Mouse (Mus musculus) left cerebral cortex, postnatal 4 days (tissue): ENCODE results near the gene Fgf8. TPM values are rescaled to one million over a fixed set of nuclear protein-coding genes. Genes with fewer than 3 reads are reported as not detected.

Experiments used
- DNase-seq: peaks from one replicate; pipeline ENCODE4 v3.0.0-alpha.2; 2022
- intact Hi-C: fragments of 180-260 bp; cut with DNase I; formaldehyde crosslinking; loops from one replicate; pipeline ENCODE4 v1.15.1; 2025
- total RNA-seq, 2 experiments: library from RNA; stranded (reverse); gene quantifications; 2 replicates each; pipeline ENCODE4 v1.2.3; 2021

The Fgf8 gene
- total RNA-seq, 2 experiments from 2014 or later: not detected

DNA sequence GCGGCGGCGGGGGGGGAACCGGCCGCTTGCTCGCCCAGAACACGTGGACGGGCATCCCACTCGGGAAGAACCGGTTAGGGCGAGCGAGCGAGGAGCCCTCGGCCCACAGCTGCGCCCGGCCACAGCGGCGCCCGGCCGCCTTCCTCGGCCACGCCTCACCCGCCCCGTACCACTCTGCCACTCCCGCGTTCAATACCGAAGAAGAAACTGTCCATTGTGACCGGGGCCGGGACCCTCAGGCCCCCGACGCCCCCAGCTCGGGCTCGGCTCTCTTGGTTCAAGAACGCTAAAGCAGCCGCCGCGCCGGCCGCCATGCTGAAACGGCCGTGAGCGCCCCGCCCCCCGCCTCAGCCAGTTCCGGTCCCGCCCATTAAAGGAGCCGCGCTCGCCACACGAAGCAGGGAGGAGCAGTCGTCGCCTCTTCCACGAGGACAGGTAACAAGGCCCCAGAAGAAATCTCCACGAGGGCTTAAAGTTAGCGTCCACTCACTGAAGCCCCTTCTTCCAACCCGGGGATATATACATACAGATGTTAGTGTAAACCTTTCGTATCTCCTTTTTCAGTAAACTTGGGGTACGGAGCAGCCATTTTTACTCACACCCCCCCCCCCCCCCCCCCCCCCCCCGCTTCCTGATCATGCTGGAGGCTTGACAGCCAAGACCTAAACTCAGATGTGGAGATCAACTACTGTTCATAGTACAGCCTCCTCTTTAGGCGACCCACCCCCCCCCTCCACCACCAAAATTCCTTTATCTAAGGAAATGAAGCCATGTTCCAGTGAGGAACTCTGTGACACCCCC is 6.7 kb upstream of the Fgf8 start, which contains the start of gene Npm3:
Gene Npm3, minus strand, starts transcription at position 349 of the 801 bp plus-strand sequence.
- intact Hi-C loops: loop anchor here (5.0 kb wide), 2 partner anchors 172 to 527 kb away; no protein-coding TSS in a partner anchor
- peak; percentile 90 for DNase-seq

DNA sequence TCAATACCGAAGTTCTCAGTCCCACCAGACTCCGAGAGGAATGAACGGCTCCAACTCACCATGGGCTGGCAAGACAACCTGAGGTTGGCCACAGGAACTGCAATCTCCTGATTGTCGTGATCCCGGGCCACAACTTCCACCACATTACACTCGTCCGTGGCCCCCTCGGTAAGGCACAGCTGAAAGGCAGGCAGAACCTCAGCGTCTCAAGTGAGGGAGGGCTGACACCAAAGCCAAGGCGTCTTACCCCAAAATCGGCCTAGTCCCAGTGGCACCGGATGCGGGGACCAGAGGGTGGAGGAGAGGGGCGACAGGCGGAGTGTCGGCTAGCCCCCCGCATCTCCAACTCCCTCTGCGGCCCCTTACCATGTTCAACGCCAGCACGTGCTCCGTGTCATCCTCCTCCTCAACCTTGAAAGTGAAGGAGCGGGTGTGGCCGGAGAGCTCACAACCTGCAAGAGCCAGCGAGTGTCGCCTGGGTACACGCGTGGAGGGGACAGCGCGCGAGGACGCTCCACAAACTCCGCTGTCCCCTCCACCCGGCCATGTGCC is 6.1 kb upstream of the Fgf8 start:
- DNase-seq: no peak
- intact Hi-C loops: loop anchor here (5.0 kb wide), 2 partner anchors 171 to 526 kb away; no protein-coding TSS in a partner anchor

DNA sequence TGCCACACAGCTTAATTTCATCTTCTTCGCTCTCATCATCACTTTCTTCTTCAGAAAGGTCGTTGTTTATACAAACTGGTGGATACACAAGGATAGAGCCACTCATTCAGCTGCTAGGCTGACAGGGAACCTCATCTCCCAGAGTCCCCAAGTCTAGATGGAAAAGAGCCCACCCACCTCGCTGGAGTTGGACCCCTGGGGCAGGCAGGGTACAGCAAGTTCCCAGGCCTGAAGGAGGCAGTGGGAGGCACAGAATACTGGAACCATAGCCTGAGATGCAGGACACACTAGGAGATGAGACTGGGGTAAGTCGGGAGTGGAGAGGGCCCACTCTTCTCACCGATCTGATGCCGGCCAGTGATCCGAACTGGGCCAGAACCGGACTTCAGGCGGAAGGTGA is 5.5 kb upstream of the Fgf8 start:
- intact Hi-C loops: loop anchor here (5.0 kb wide), 2 partner anchors 171 to 526 kb away; no protein-coding TSS in a partner anchor

DNA sequence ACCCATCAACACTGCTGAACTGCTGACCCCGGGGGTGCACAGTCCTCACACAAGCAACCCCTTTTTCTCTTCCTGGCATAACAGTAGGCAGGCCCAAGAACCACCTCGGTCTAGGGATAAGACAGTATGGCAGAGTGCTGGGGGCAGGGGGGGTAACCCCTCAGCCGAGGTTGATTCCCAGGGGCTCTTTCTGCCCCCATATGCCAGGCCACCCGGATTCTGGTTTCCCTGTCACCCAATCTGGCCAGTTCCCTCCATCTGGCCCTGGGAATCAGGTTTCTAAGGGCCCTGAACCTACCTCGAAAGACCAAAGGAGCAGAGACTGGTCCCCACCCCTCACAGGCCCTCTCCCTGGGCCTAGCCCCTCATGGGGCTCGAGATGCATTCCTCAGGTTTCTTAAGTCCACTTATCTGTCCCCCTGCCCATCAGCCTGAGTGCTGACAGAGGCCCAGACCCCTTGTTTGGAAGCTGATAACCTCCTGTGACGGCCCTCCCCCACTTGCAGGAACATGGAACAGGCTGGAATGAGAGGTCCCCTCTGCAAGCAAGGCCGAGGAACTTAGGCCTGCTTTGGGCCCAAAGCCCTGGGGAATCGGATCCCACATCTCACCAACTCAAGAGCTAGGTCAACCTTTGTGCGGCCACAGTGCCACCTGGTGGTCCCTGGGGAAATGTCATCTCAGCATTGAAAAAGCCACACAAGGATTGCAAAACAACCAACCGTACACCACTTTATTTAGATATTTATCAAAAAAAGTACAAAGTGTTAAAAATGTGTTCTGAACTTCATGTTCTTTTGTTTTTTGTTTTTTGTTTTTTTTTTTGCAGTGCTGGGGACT is 4.5 kb upstream of the Fgf8 start:
- intact Hi-C loops: loop anchor here (5.0 kb wide), 2 partner anchors 170 to 525 kb away; no protein-coding TSS in a partner anchor

More for the DNA sequence above, 5.5 kb upstream of the Fgf8 start:
- DNase-seq: no peak

DNA sequence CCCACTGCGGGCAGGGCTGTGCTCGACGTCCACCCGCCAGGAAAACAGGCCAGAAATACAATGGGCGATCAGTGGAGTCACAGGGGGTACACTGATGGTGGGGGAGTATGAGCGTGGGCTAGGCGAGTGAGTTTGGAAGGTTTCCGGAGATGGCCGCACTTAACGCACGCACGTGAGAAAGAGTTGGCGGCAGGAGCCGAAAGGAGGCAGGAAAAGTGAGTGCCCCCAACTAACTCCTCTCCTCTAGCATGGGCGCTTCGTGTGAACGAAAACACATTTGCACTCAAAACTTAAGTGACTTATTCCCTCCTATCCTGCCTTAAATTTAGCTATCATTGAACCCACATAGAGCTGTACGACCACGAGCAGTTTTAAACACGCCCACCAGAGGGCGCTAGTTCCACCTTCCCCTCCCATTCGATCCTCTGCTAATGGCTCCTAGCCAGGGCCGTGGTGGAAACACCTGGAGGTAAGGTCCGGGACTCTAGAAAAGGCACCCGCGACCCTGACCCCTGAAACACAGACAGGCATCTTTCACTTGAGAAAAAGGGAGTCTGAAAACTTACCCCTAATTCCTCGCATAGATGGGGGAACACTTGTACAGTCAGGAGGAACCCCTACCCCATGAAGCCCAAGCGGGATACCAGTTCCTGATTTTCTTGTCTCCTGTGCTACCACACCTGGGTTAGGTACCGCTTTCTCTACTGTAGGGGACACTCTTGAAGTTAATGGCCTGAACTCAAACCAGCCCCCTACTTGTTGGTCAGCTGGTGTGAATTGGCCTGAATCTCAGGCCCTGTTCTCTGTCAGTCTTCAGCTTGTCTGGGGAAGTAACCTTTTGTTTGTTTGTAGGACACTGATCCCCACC is 3.7 kb upstream of the Fgf8 start:
- DNase-seq: peak; percentile 83
- intact Hi-C loops: loop anchor here (5.0 kb wide), 2 partner anchors 169 to 524 kb away; no protein-coding TSS in a partner anchor

More for the DNA sequence above, 4.5 kb upstream of the Fgf8 start:
- DNase-seq: peak; percentile 89

DNA sequence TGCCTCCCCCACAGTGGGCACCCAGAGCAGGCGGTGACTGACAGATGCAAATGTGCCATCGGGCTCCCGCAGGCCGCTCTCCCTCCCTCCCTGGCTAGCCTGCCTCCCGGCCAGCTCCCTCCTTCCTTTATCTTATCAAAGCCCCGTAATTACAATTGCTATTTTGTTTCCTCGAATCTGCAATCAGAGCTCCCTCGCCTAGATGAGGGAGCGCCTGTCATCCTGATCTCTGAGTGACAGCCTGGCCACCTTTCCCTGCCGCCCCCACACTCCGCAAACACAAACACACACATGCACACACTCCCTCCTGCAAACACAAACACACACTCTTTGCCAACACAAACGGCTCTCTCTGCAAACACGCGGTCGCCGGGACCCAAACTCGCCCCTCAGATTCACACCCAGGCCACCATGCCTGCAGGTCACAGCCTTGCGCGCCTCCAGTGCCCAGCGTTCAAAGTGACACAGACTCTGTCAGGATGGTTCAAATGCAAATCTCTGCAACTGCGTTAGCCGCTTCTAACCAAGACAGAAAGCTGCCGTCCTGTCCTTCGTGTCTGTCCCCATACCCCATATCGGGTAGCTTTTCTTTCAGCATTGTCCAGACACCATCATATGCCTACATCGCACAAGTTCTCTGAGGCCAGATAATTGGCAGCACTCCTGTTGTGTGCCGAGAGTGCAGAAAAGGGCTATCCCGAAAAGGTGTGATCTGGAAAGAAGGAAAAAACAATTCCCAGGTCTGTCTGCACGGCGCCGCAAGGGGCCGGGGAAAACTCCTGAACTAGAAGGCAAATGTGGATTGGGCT is 2.8 kb upstream of the Fgf8 start:
- intact Hi-C loops: loop anchor here (5.0 kb wide), 2 partner anchors 168 to 523 kb away; no protein-coding TSS in a partner anchor
- DNase-seq: no peak

DNA sequence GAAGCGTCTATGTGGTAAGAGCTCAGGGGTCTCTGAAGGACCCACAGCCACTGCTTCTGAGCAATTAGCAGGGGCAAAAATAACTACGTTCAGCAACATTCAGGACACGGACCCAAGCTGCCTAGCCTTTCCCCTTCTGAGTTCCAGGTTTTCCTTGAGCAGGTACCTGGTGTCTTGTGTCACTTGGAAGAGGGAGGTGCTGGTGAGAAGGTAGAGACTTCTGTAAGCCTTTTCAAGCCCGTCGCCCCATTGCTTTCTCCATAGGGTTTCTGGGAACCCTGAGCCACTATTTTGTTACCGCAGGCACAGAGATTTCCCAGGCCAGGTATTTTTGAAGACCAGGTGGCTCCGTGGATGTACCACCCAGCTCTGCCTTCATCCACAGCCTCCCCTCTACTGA is 904 bp upstream of the Fgf8 start:
- intact Hi-C loops: no loop called here
- no peak for DNase-seq

DNA sequence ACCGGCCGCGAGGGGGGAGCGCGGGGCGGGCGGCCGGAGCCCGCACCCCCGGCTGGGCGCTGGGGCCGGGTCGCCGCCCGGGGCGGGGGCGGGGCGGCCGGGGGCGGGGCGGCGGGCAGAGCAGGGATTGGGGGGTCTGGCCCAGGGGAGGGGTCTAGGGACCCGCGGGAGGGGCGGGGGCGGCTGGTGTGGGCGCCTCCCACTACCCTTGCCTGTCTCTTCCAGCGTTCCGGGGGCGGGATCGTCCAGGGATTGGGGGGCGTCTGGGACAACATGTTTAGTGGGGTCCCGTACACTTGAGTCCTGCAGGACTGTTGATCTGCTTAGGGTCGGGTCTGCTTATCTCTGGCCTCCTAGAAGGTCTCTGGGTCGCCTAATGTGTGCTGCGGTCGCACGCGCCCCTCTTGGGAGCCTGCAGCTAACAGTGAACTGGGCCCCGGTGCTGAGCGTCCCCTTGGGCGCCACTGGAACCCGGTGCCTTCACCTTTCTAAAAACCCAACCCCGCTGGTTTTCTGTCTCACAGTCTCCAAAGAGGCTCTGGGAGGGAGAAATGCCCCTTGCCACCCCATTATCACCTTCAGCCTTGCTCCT is 365 bp upstream of the Fgf8 start:
- no peak for DNase-seq
- intact Hi-C loops: no loop called here

DNA sequence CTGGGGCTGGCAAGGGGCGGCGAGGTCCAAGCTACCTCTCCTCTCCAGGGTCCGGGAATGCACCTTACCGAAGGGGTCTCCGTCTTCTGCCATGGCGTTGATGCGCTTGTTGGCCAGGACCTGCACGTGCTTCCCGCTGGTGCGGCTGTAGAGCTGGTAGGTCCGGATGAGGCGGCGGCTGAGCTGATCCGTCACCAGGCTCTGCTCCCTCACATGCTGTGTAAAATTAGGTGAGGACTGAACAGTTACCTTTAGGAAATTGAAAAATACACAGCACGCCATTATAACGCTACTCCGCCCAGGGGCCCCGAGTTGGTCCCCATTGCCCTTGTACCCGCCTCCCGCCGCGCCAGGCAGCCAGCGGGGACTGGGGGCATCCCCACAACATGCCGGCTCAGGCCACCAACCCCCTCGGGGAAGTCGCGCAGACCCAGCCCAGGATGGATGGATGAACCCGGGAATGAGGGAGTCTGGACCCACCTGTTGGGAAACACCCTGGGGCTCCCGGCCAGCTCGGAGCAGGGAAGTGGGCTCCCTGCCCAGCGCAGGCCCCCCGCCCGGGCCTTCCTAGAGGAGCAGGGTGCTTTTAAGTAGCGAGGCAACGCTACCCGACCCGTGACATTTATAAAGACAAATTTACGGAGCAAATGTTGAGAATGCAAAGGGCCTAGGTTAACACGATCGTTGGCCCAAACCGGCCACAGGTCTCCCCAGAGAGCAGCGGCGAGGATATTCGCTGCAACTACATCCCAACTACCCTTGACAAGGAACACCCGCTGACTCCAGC is 1.1 kb downstream of the Fgf8 start:
- intact Hi-C loops: no loop called here
- DNase-seq: no peak

DNA sequence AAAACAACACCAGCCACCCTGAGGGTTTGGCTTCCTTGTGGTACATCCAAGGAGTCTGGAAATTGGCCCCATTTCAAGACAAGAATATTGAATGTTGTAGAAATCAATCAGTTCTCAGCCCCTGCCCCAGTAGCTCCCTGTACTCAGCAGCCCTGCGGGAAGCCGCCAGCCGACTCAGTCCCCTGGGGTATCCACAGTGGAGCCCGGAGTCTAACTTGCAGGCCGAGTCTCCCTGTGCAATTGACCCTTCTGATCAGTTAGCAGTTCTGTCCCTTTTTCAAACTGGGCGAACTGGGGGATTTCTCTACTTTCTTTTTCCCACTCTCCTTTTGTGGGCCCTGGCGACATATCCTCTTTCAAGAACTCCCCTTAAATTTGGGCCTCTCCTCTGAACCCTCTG is 1.9 kb downstream of the Fgf8 start:
- DNase-seq: no peak
- intact Hi-C loops: no loop called here

DNA sequence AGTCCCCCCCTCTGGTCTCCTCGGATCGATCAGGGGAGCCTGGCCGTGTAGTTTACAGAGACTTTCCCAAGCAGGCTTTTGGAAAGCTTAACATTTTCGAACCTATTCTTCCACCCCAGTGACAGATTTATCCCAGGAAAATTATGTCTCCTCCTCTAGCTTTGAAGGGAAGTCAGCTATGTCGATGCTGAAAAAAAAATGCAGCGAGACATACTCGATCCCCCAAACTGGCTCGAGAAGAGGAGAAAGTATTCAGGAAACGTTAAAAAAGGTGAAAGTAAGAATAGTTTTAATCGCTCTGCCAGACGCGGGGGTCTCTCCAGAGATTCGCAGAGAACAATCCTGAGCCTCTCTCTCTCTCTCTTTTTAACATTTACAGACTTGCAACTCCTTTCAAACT is 2.5 kb downstream of the Fgf8 start:
- intact Hi-C loops: no loop called here
- DNase-seq: no peak

DNA sequence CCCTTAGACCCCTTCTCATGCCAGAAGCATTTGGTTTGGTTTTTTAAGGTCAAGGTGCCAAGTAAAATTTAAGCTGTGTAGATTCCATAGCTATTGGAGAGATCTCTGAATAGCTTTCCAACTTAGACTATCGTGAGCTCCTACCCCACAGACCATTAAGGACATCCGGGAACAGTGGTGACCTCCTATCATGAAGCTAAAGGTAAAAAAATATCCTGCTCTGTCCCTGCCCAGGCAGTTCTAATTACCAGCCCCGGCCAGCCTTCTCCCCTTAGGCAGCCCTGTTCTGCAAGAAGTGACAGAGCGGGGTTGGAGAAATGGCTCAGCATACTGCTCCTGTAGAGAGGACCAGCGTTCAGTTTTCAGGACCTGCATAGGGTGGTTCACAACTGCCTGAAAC is 4.2 kb downstream of the Fgf8 start:
- intact Hi-C loops: loop anchor here (5.0 kb wide), 1 partner anchor 441 kb away; no protein-coding TSS in a partner anchor

DNA sequence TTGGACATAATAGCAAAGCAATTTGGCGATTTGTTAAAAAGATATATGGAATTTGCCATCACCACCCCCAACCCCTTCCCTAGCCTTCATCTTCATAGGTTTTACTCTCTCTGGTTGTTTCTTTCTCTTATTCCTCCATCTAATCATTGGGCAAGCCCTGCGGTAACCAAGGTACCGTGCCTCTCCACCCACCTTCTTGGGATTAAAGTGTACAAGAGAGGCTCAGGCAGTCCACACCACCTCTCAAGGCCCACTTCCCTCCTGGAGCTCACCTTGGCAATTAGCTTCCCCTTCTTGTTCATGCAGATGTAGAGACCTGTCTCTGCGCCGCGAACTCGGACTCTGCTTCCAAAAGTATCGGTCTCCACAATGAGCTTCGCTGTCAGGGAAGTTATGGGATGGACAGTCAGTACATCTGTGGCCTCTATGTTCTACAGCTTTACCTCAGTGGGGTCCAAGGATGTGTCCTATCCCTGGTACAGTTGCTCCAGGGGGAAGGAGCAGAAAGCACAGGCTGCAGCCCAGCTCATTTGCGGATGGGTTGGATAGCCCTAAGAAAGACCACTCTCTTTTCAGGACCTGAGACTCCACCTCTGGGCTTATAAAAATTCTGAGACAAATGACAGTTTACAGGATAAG is 4.8 kb downstream of the Fgf8 start:
- intact Hi-C loops: loop anchor here (5.0 kb wide), 1 partner anchor 441 kb away; no protein-coding TSS in a partner anchor
- no peak for DNase-seq

More for the DNA sequence above, 4.2 kb downstream of the Fgf8 start:
- no peak for DNase-seq

DNA sequence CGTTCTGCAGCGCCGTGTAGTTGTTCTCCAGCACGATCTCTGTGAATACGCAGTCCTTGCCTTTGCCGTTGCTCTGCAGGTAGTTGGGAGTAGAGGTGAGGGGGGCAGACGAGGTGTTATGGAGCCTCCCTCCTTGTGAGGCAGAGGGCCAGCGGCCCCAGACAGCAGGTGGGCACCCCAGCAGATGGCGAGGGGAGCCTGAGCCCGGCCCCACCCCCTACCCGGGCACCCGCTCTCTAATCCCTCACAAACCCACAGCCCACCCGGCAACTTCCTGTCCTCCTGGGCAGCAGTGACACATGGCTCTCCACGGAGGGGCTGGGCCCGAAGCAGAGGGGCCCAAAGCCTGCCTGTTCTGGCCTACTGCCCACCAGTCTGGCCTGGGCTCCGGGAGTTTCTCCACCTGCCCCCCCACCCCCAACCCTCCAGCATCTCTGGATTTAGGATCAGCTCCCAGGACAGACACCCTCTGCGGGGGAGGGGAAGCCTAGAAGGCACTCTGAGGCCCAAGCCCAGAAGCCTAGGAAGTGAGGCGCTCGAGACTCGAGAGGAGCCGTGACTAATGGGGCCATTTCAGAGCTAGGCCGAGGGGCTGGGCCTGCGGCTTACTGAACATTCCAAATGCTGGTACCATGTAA is 5.4 kb downstream of the Fgf8 start:
- DNase-seq: peak; percentile 78
- intact Hi-C loops: loop anchor here (5.0 kb wide), 1 partner anchor 440 kb away; no protein-coding TSS in a partner anchor

DNA sequence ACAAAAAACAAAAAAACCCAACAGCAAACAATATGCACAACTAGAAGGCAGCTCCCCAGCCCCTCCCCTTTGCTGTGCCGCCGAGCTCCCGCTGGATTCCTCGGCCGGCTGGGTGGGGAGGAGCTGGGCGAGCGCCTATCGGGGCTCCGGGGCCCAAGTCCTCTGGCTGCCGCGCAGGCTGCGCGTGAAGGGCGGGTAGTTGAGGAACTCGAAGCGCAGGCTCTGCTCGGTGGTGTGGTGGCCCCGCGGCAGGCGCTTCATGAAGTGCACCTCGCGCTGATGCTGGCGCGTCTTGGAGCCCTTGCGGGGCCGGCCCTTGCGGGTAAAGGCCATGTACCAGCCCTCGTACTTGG is 5.9 kb downstream of the Fgf8 start:
- intact Hi-C loops: loop anchor here (5.0 kb wide), 1 partner anchor 440 kb away; no protein-coding TSS in a partner anchor
- DNase-seq: peak; percentile 56

DNA sequence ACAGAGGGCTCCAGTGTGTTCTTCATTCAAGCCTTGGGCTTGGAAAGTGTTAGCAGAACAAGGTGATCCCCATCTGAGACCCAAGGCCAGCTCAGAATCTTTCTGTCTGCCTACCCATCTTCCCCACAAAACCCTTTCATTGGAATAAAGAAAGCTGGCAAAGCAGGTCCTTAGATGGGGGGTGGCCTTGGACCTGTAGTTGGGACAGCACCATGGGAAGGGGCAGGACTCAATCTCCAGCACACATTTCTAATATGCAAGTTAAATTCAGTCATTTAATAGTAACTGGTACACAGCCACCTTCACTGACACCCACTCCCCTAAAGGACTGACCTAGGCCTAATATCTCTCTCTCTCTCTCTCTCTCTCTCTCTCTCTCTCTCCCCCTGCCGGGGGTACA is 6.5 kb downstream of the Fgf8 start:
- intact Hi-C loops: loop anchor here (5.0 kb wide), 1 partner anchor 439 kb away; no protein-coding TSS in a partner anchor
- DNase-seq: no peak

DNA sequence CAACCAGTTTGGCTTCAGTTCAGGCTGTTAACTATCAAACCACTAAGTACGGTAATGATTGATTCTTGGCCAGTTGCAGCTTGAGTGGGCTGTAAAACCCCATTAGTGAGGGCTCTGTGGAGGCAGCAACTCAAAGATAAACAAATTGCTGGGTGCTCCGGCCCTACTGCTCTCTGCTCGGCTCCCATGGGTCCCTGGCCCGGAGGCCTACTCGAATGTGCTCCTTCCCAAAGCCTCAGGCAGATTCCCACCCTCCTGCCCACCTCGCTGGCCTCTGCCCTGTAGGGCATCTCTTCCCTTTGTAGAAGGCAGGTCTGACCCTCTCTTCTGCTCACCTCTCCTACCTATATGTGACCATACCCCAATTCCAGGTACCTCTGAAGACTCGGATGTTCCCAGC is 8.0 kb downstream of the Fgf8 start:
- intact Hi-C loops: loop anchor here (5.0 kb wide), 1 partner anchor 437 kb away; no protein-coding TSS in a partner anchor

More for the DNA sequence above, 8.0 kb downstream of the Fgf8 start:
- no peak for DNase-seq
